Mouse (Mus musculus) intestine, embryonic 16.5 days (tissue): Measurements from ENCODE around the gene Malrd1. TPM values are rescaled to one million over a fixed set of nuclear protein-coding genes. Genes with fewer than 3 reads are reported as not detected.
"Not testable (repeated sequence)": the region's sequence is repeated elsewhere in the genome, so short reads cannot be mapped to it uniquely, and the experiment has no call there.

Experiments used
- ATAC-seq: fragments of 200-750 bp; cut with Nextera tagmentation; 2 replicates; pipeline ENCODE4 v1.8.0; 2017; ENCODE audit warnings: moderate TSS enrichment, moderate library complexity
- H3K27ac ChIP-seq: fragments of 300-500 bp; sonication (generic); 2 replicates; pipeline ENCODE4 v1.5.1; 2014; ENCODE audit warnings: mild to moderate bottlenecking, low read length
- H3K27me3 ChIP-seq: fragments of 300-500 bp; sonication (generic); replicated peaks from 2 replicates; pipeline ENCODE4 v1.6.1; 2014; ENCODE audit warnings: low read length, control low read depth, mixed read lengths; ENCODE audit not compliant: control insufficient read depth, insufficient read depth
- H3K36me3 ChIP-seq: fragments of 300-500 bp; sonication (generic); 2 replicates; pipeline ENCODE4 v1.6.1; 2014; ENCODE audit warnings: low read length, control low read depth; ENCODE audit not compliant: control insufficient read depth, insufficient read depth
- H3K4me1 ChIP-seq: fragments of 300-500 bp; sonication (generic); 2 replicates; pipeline ENCODE4 v1.6.1; 2014; ENCODE audit warnings: low read length, control low read depth, mixed read lengths; ENCODE audit not compliant: control insufficient read depth, insufficient read depth
- H3K4me2 ChIP-seq: fragments of 300-500 bp; sonication (generic); 2 replicates; pipeline ENCODE4 v1.6.1; 2014; ENCODE audit warnings: low read depth, low read length, control low read depth
- H3K4me3 ChIP-seq: fragments of 300-500 bp; sonication (generic); 2 replicates; pipeline ENCODE4 v1.5.1; 2014; ENCODE audit warnings: mild to moderate bottlenecking, low read length
- H3K9ac ChIP-seq: fragments of 300-500 bp; sonication (generic); 2 replicates; pipeline ENCODE4 v1.6.1; 2014; ENCODE audit warnings: low read depth, low read length
- H3K9me3 ChIP-seq: fragments of 300-500 bp; sonication (generic); 2 replicates; pipeline ENCODE4 v1.6.1; 2016; ENCODE audit warnings: low read length, control low read depth; ENCODE audit not compliant: control insufficient read depth
- WGBS: fragments of 180-500 bp; shearing (Covaris S2); extraction: QIAGEN DNeasy Blood & Tissue Kit; methylation state at CpG from one replicate; pipeline ENCODE4 v1.1.7; 2014; 5-methylcytosine and 5-hydroxymethylcytosine counted together
- polyA plus RNA-seq: library from polyadenylated mRNA; unstranded; fragments of >200 nt; fragmentation: Nextera tagmentation; extraction: Ambion mirVana; gene quantifications from 2 replicates; pipeline ENCODE4 v1.2.1, GENCODE M21; 2015

Malrd1 gene
- polyA plus RNA-seq, 1 experiment from 2014 or later = 1.2 TPM

GRCm38 (mm10) chr2:15932340-15932739, 406.1 kb downstream of the Malrd1 start:
- Histone ChIP-seq H3K36me3 (no peaks in the 10 kb centered on the region), H3K27ac (no peak overlapping the region), H3K4me3 (no peak overlapping the region), H3K4me1 (no peaks in the 10 kb centered on the region), H3K9me3 (no peaks in the 10 kb centered on the region), H3K4me2 (no peak overlapping the region), H3K9ac (no peak overlapping the region), H3K27me3 (no peaks in the 10 kb centered on the region)
- no peak for ATAC-seq
- 76% methylated on average over 1 of the region's 1 CpGs for WGBS

GRCm38 (mm10) chr2:16002925-16003324, 476.6 kb downstream of the Malrd1 start:
- H3K4me3 ChIP-seq = no peak overlapping the region
- WGBS = 61% methylated on average over 2 of the region's 2 CpGs

GRCm38 (mm10) chr2:16017046-16017445, 490.8 kb downstream of the Malrd1 start:
- ATAC-seq, H3K36me3 ChIP-seq, H3K27me3 ChIP-seq, H3K27ac ChIP-seq, H3K9ac ChIP-seq, H3K4me3 ChIP-seq, H3K4me2 ChIP-seq, H3K9me3 ChIP-seq, H3K4me1 ChIP-seq: not testable (repeated sequence)
- 85% methylated on average over 2 of the region's 2 CpGs for WGBS

More at GRCm38 (mm10) chr2:16002925-16003324, 476.6 kb downstream of the Malrd1 start:
- Histone ChIP-seq H3K36me3 (no peaks in the 10 kb centered on the region), H3K9ac (no peak overlapping the region), H3K27me3 (no peaks in the 10 kb centered on the region), H3K9me3 (no peaks in the 10 kb centered on the region), H3K4me2 (no peak overlapping the region), H3K4me1 (no peaks in the 10 kb centered on the region), H3K27ac (no peak overlapping the region)
- no peak for ATAC-seq

- not testable (repeated sequence) for H3K4me3 ChIP-seq, H3K4me1 ChIP-seq, H3K9ac ChIP-seq, H3K4me2 ChIP-seq, H3K9me3 ChIP-seq, H3K36me3 ChIP-seq, H3K27me3 ChIP-seq, ATAC-seq, H3K27ac ChIP-seq
Observed at GRCm38 (mm10) chr2:16017719-16018118, 491.4 kb downstream of the Malrd1 start.

GRCm38 (mm10) chr2:16029752-16030151, 503.5 kb downstream of the Malrd1 start:
- no peak overlapping the region for H3K4me3 ChIP-seq
- no peak overlapping the region for H3K9ac ChIP-seq
- H3K27ac ChIP-seq = no peak overlapping the region
- no peak for ATAC-seq
- H3K36me3 ChIP-seq = no peaks in the 10 kb centered on the region
- 69% methylated on average over 12 of the region's 12 CpGs for WGBS
- no peak overlapping the region for H3K4me2 ChIP-seq
- no peaks in the 10 kb centered on the region for H3K27me3 ChIP-seq
- H3K4me1 ChIP-seq = no peaks in the 10 kb centered on the region
- H3K9me3 ChIP-seq = no peaks in the 10 kb centered on the region

GRCm38 (mm10) chr2:16031559-16031958, 505.3 kb downstream of the Malrd1 start:
- no peak for ATAC-seq
- WGBS = 72% methylated on average over 4 of the region's 4 CpGs

GRCm38 (mm10) chr2:16032804-16033203, 506.5 kb downstream of the Malrd1 start:
- no peak for ATAC-seq
- H3K4me3 ChIP-seq = no peak overlapping the region
- no peaks in the 10 kb centered on the region for H3K9me3 ChIP-seq
- no peaks in the 10 kb centered on the region for H3K27me3 ChIP-seq
- no peaks in the 10 kb centered on the region for H3K4me1 ChIP-seq
- no peak overlapping the region for H3K27ac ChIP-seq
- 74% methylated on average over 3 of the region's 3 CpGs for WGBS
- no peak overlapping the region for H3K4me2 ChIP-seq
- H3K9ac ChIP-seq = no peak overlapping the region
- H3K36me3 ChIP-seq = no peaks in the 10 kb centered on the region

More at GRCm38 (mm10) chr2:16031559-16031958, 505.3 kb downstream of the Malrd1 start:
- no peaks in the 10 kb centered on the region for H3K27me3 ChIP-seq
- H3K36me3 ChIP-seq = no peaks in the 10 kb centered on the region
- no peaks in the 10 kb centered on the region for H3K9me3 ChIP-seq
- no peak overlapping the region for H3K4me3 ChIP-seq
- H3K9ac ChIP-seq = no peak overlapping the region
- H3K27ac ChIP-seq = no peak overlapping the region
- H3K4me1 ChIP-seq = no peaks in the 10 kb centered on the region
- H3K4me2 ChIP-seq = no peak overlapping the region

- H3K4me2 ChIP-seq = no peak overlapping the region
- H3K9me3 ChIP-seq = no peaks in the 10 kb centered on the region
- H3K27me3 ChIP-seq = no peaks in the 10 kb centered on the region
- WGBS = 53% methylated on average over 3 of the region's 3 CpGs
- H3K4me1 ChIP-seq = no peaks in the 10 kb centered on the region
- H3K9ac ChIP-seq = no peak overlapping the region
- H3K27ac ChIP-seq = no peak overlapping the region
- no peak for ATAC-seq
- no peak overlapping the region for H3K4me3 ChIP-seq
- no peaks in the 10 kb centered on the region for H3K36me3 ChIP-seq
Observed at GRCm38 (mm10) chr2:16110696-16111095, 584.4 kb downstream of the Malrd1 start.

GRCm38 (mm10) chr2:16113333-16113732, 587.1 kb downstream of the Malrd1 start:
- Histone ChIP-seq H3K9me3 (no peaks in the 10 kb centered on the region), H3K4me3 (no peak overlapping the region), H3K9ac (no peak overlapping the region), H3K27ac (no peak overlapping the region), H3K27me3 (no peaks in the 10 kb centered on the region), H3K4me1 (no peaks in the 10 kb centered on the region), H3K36me3 (no peaks in the 10 kb centered on the region), H3K4me2 (no peak overlapping the region)
- 74% methylated on average over 2 of the region's 2 CpGs for WGBS
- no peak for ATAC-seq

- no peaks in the 10 kb centered on the region for H3K36me3 ChIP-seq
- H3K4me1 ChIP-seq = no peaks in the 10 kb centered on the region
- WGBS = 51% methylated on average over 1 of the region's 1 CpGs
- no peaks in the 10 kb centered on the region for H3K9me3 ChIP-seq
- no peak overlapping the region for H3K27ac ChIP-seq
- ATAC-seq = peak; percentile 73
- H3K9ac ChIP-seq = no peak overlapping the region
- H3K4me3 ChIP-seq = no peak overlapping the region
- no peaks in the 10 kb centered on the region for H3K27me3 ChIP-seq
- H3K4me2 ChIP-seq = no peak overlapping the region
Observed at GRCm38 (mm10) chr2:16147999-16148398, 621.7 kb downstream of the Malrd1 start.
